Mouse (Mus musculus): ENCODE results near the gene Gdap1l1. TPM values are rescaled to one million over a fixed set of nuclear protein-coding genes. Genes with fewer than 3 reads are reported as not detected.
"Not testable (repeated sequence)": the region's sequence is repeated elsewhere in the genome, so short reads cannot be mapped to it uniquely, and the experiment has no call there.

The Gdap1l1 gene
- polyA plus RNA-seq, 1 experiment from 2014 or later, result 135 TPM

DNA sequence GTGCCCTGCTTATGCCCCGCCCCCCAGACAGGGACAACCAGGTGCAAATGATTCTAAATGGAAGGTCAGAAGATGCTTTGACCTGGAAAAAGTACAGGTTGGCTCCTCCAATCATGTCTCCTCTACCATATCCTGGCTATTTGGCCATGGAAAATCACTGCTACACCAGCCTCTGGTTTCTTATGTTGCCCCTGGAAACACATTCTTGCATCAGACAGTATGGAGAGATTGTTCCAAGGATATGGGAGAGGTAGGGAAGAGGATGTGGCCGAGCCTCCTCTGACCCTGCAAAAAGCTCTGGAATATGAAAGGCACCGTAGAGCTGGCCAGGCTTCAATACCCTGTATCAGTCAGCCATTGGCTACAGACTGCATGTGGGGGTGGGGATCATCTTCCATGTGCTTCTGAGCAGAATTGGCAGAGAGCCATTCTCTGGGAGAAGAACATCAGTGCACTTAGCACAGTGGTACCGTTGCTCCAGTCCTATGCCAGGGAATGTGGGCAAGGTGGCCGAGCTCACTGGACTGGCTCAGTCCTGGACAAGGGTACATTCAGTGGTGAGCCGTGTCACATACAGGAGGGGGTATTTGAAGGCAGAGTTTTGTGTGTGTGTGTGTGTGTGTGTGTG lies 12.5 kb downstream of the Gdap1l1 start:
- H3K4me1 ChIP-seq (ENCODE audit: control insufficient read depth, insufficient read depth, low read length), result no peaks in the 10 kb centered on the region
- no peaks in the 10 kb centered on the region for H3K27me3 ChIP-seq (ENCODE audit: control insufficient read depth, insufficient read depth, low read length)
- WGBS, result 69% methylated on average over 6 of the region's 6 CpGs
- ATAC-seq (ENCODE audit: low FRiP score, low TSS enrichment), result no peak
- H3K9ac ChIP-seq (replicated peaks; ENCODE audit: low read length), result no peak overlapping the region
- peak; percentile 43 for DNase-seq
- H3K27ac ChIP-seq (replicated peaks; ENCODE audit: low read depth, low read length), result no peak overlapping the region
- H3K36me3 ChIP-seq (ENCODE audit: control insufficient read depth, insufficient read depth, low read length), result peaks cover 85% of the 10 kb centered on the region
- no peak overlapping the region for H3K4me3 ChIP-seq (replicated peaks; ENCODE audit: low read depth, low read length)
- H3K9me3 ChIP-seq (ENCODE audit: control insufficient read depth, low read length), result no peaks in the 10 kb centered on the region
- no peak overlapping the region for H3K4me2 ChIP-seq (ENCODE audit: low read length)

DNA sequence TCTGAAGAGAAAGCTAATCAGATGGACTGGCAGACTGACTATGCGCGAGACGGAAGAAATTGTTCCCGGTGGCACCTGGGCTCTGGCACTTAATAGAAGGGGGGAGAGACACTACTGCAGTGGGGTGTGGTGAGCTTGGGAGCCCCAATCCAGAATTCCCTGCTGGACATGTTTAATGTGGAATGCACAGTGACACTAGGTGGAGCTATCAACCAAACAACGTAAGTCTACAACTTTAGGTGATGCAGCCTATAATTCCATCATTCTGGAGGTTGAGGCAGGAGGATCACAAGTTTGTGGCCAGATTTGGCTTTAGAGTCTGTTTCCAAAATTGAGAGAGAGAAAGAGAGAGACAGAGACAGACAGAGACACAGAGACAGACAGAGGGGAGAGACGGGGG lies 14.5 kb downstream of the Gdap1l1 start:
- H3K4me2 ChIP-seq (ENCODE audit: low read length), result no peak overlapping the region
- ATAC-seq (ENCODE audit: low FRiP score, low TSS enrichment) (no peak), DNase-seq (no peak)
- H3K9ac ChIP-seq (replicated peaks; ENCODE audit: low read length), result no peak overlapping the region
- no peak overlapping the region for H3K27ac ChIP-seq (replicated peaks; ENCODE audit: low read depth, low read length)
- peaks cover 72% of the 10 kb centered on the region for H3K36me3 ChIP-seq (ENCODE audit: control insufficient read depth, insufficient read depth, low read length)
- no peaks in the 10 kb centered on the region for H3K4me1 ChIP-seq (ENCODE audit: control insufficient read depth, insufficient read depth, low read length)
- 92% methylated on average over 6 of the region's 6 CpGs for WGBS
- H3K9me3 ChIP-seq (ENCODE audit: control insufficient read depth, low read length), result no peaks in the 10 kb centered on the region
- H3K27me3 ChIP-seq (ENCODE audit: control insufficient read depth, insufficient read depth, low read length), result no peaks in the 10 kb centered on the region
- H3K4me3 ChIP-seq (replicated peaks; ENCODE audit: low read depth, low read length), result no peak overlapping the region

GRCm38 (mm10) chr2:163453378-163453777 lies 15.1 kb downstream of the Gdap1l1 start:
- no peak overlapping the region for H3K9ac ChIP-seq (replicated peaks; ENCODE audit: low read length)
- no peak for DNase-seq
- H3K4me3 ChIP-seq (replicated peaks; ENCODE audit: low read depth, low read length), result no peak overlapping the region
- no peak overlapping the region for H3K4me2 ChIP-seq (ENCODE audit: low read length)
- no peaks in the 10 kb centered on the region for H3K4me1 ChIP-seq (ENCODE audit: control insufficient read depth, insufficient read depth, low read length)
- no peak overlapping the region for H3K27ac ChIP-seq (replicated peaks; ENCODE audit: low read depth, low read length)
- peaks cover 66% of the 10 kb centered on the region for H3K36me3 ChIP-seq (ENCODE audit: control insufficient read depth, insufficient read depth, low read length)
- H3K9me3 ChIP-seq (ENCODE audit: control insufficient read depth, low read length), result no peaks in the 10 kb centered on the region
- no peak for ATAC-seq (ENCODE audit: low FRiP score, low TSS enrichment)
- 94% methylated on average over 13 of the region's 13 CpGs for WGBS
- H3K27me3 ChIP-seq (ENCODE audit: control insufficient read depth, insufficient read depth, low read length), result no peaks in the 10 kb centered on the region

- no peak overlapping the region for H3K4me3 ChIP-seq (replicated peaks; ENCODE audit: low read depth, low read length)
- DNase-seq, result peak; percentile 26
These were observed 20.4 kb downstream of the Gdap1l1 start for GRCm38 (mm10) chr2:163458539-163459265.

GRCm38 (mm10) chr2:163459380-163459779 lies 21.1 kb downstream of the Gdap1l1 start:
- no peak overlapping the region for H3K4me3 ChIP-seq (replicated peaks; ENCODE audit: low read depth, low read length)
- 45% methylated on average over 10 of the region's 10 CpGs for WGBS
- no peak overlapping the region; the same call in 1 of the 2 replicates for H3K9ac ChIP-seq (replicated peaks; ENCODE audit: low read length)
- H3K9me3 ChIP-seq (ENCODE audit: control insufficient read depth, low read length), result no peaks in the 10 kb centered on the region
- peak; percentile 45 for DNase-seq
- H3K27me3 ChIP-seq (ENCODE audit: control insufficient read depth, insufficient read depth, low read length), result no peaks in the 10 kb centered on the region
- peaks cover 12% of the 10 kb centered on the region for H3K36me3 ChIP-seq (ENCODE audit: control insufficient read depth, insufficient read depth, low read length)
- no peak for ATAC-seq (ENCODE audit: low FRiP score, low TSS enrichment)
- no peak overlapping the region for H3K27ac ChIP-seq (replicated peaks; ENCODE audit: low read depth, low read length)
- H3K4me1 ChIP-seq (ENCODE audit: control insufficient read depth, insufficient read depth, low read length), result no peaks in the 10 kb centered on the region
- H3K4me2 ChIP-seq (ENCODE audit: low read length), result peak overlapping the region; percentile 33

More at GRCm38 (mm10) chr2:163458539-163459265, 20.4 kb downstream of the Gdap1l1 start:
- Histone ChIP-seq H3K36me3 (ENCODE audit: control insufficient read depth, insufficient read depth, low read length) (peaks cover 18% of the 10 kb centered on the region), H3K27ac (replicated peaks; ENCODE audit: low read depth, low read length) (no peak overlapping the region), H3K9ac (replicated peaks; ENCODE audit: low read length) (no peak overlapping the region; the same call in 1 of the 2 replicates), H3K4me2 (ENCODE audit: low read length) (peak overlapping the region; percentile 33), H3K27me3 (ENCODE audit: control insufficient read depth, insufficient read depth, low read length) (no peaks in the 10 kb centered on the region), H3K4me1 (ENCODE audit: control insufficient read depth, insufficient read depth, low read length) (no peaks in the 10 kb centered on the region), H3K9me3 (ENCODE audit: control insufficient read depth, low read length) (no peaks in the 10 kb centered on the region)
- ATAC-seq (ENCODE audit: low FRiP score, low TSS enrichment), result no peak
- 58% methylated on average over 27 of the region's 27 CpGs for WGBS

GRCm38 (mm10) chr2:163460622-163461021 lies 22.3 kb downstream of the Gdap1l1 start:
- Histone ChIP-seq H3K27ac (replicated peaks; ENCODE audit: low read depth, low read length) (no peak overlapping the region), H3K9me3 (ENCODE audit: control insufficient read depth, low read length) (no peaks in the 10 kb centered on the region), H3K36me3 (ENCODE audit: control insufficient read depth, insufficient read depth, low read length) (0 out of 2 replicates have a peak, but pooled peaks cover 4% of the 10 kb centered on the region), H3K4me1 (ENCODE audit: control insufficient read depth, insufficient read depth, low read length) (no peaks in the 10 kb centered on the region), H3K4me3 (replicated peaks; ENCODE audit: low read depth, low read length) (no peak overlapping the region), H3K9ac (replicated peaks; ENCODE audit: low read length) (no peak overlapping the region), H3K4me2 (ENCODE audit: low read length) (no peak overlapping the region), H3K27me3 (ENCODE audit: control insufficient read depth, insufficient read depth, low read length) (no peaks in the 10 kb centered on the region)
- WGBS, result 89% methylated on average over 8 of the region's 8 CpGs
- DNase-seq (no peak), ATAC-seq (ENCODE audit: low FRiP score, low TSS enrichment) (no peak)

- not testable (repeated sequence) for H3K4me2 ChIP-seq (ENCODE audit: low read length); DNase-seq; H3K4me3 ChIP-seq (replicated peaks; ENCODE audit: low read depth, low read length); H3K27me3 ChIP-seq (ENCODE audit: control insufficient read depth, insufficient read depth, low read length); H3K9me3 ChIP-seq (ENCODE audit: control insufficient read depth, low read length); H3K27ac ChIP-seq (replicated peaks; ENCODE audit: low read depth, low read length); H3K9ac ChIP-seq (replicated peaks; ENCODE audit: low read length); H3K4me1 ChIP-seq (ENCODE audit: control insufficient read depth, insufficient read depth, low read length); ATAC-seq (ENCODE audit: low FRiP score, low TSS enrichment); H3K36me3 ChIP-seq (ENCODE audit: control insufficient read depth, insufficient read depth, low read length)
- WGBS, result 95% methylated on average over 9 of the region's 9 CpGs
These were observed 23.0 kb downstream of the Gdap1l1 start for GRCm38 (mm10) chr2:163461307-163461706.

- 0 out of 2 replicates have a peak, but pooled peaks cover 15% of the 10 kb centered on the region for H3K36me3 ChIP-seq (ENCODE audit: control insufficient read depth, insufficient read depth, low read length)
- H3K4me1 ChIP-seq (ENCODE audit: control insufficient read depth, insufficient read depth, low read length), result no peaks in the 10 kb centered on the region
- no peaks in the 10 kb centered on the region for H3K9me3 ChIP-seq (ENCODE audit: control insufficient read depth, low read length)
- no peak for DNase-seq
- no peak overlapping the region for H3K9ac ChIP-seq (replicated peaks; ENCODE audit: low read length)
- WGBS, result 85% methylated on average over 5 of the region's 5 CpGs
- no peak overlapping the region for H3K27ac ChIP-seq (replicated peaks; ENCODE audit: low read depth, low read length)
- no peak overlapping the region for H3K4me2 ChIP-seq (ENCODE audit: low read length)
- no peaks in the 10 kb centered on the region for H3K27me3 ChIP-seq (ENCODE audit: control insufficient read depth, insufficient read depth, low read length)
- ATAC-seq (ENCODE audit: low FRiP score, low TSS enrichment), result no peak
- H3K4me3 ChIP-seq (replicated peaks; ENCODE audit: low read depth, low read length), result no peak overlapping the region
These were observed 24.1 kb downstream of the Gdap1l1 start for GRCm38 (mm10) chr2:163462386-163462785.

GRCm38 (mm10) chr2:163462801-163463200 lies 24.5 kb downstream of the Gdap1l1 start:
- Histone ChIP-seq H3K4me1 (ENCODE audit: control insufficient read depth, insufficient read depth, low read length) (no peaks in the 10 kb centered on the region), H3K4me3 (replicated peaks; ENCODE audit: low read depth, low read length) (no peak overlapping the region), H3K27me3 (ENCODE audit: control insufficient read depth, insufficient read depth, low read length) (no peaks in the 10 kb centered on the region), H3K36me3 (ENCODE audit: control insufficient read depth, insufficient read depth, low read length) (peaks cover 16% of the 10 kb centered on the region; the same call in 1 of the 2 replicates), H3K9ac (replicated peaks; ENCODE audit: low read length) (no peak overlapping the region), H3K27ac (replicated peaks; ENCODE audit: low read depth, low read length) (no peak overlapping the region), H3K9me3 (ENCODE audit: control insufficient read depth, low read length) (no peaks in the 10 kb centered on the region), H3K4me2 (ENCODE audit: low read length) (no peak overlapping the region)
- WGBS, result 74% methylated on average over 11 of the region's 11 CpGs
- DNase-seq, result no peak
- no peak for ATAC-seq (ENCODE audit: low FRiP score, low TSS enrichment)

Measured in midbrain, embryonic 14.5 days (tissue).